Mouse (Mus musculus) megakaryocyte progenitor cell, adult 5-6 weeks (primary cell): ENCODE results near the gene Rasl11b. TPM values are rescaled to one million over a fixed set of nuclear protein-coding genes. Genes with fewer than 3 reads are reported as not detected.

Source experiments
- ATAC-seq: replicated peaks from 2 replicates; pipeline ENCODE4 v1.8.0; 2016; ENCODE audit warnings: mild to moderate bottlenecking, moderate TSS enrichment, inconsistent platforms; ENCODE audit not compliant: poor library complexity
- total RNA-seq, 2 experiments: library from RNA; stranded (forward) in 1 of 2; stranded (reverse) in 1 of 2; fragments of 157-497, 149-512 nt in 1 of 2; fragments of 200-1000 nt in 1 of 2; gene quantifications; 2 replicates each; pipeline versions ENCODE4 v1.2.3 to v1.2.4; 2015 to 2017

Gene Rasl11b
- total RNA-seq (2015) (0.12 and 0.68 TPM in 2 replicates), total RNA-seq (2017) (0.47 and 0.54 TPM in 2 replicates)

- ATAC-seq: peak; percentile 95
Measured at GRCm38 (mm10) chr5:74194841-74195613, at the start of gene Rasl11b. Rasl11b (plus strand) TSS chr5:74195286.

GRCm38 (mm10) chr5:74147631-74148030, 47.5 kb upstream of the Rasl11b start:
- no peak for ATAC-seq

DNA sequence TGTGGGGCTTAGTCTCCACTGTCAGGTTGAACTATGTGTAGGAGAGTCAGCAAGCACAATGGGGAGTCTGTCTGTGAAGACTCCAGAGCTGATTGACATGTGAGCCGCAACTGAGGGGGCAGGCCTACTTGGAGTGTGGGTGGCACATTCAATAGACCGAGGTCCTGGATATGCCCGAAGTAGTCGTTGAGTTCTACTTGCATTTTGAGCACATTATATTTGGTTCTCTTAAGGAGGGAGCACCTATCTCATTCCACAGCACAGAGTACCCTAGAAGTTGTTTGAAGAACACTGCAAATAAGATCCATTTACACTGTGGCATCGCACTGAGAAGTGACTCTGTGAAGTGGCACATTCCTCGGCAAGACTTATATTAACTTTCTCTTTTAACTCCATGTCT, 45.1 kb upstream of the Rasl11b start:
- ATAC-seq: no peak

DNA sequence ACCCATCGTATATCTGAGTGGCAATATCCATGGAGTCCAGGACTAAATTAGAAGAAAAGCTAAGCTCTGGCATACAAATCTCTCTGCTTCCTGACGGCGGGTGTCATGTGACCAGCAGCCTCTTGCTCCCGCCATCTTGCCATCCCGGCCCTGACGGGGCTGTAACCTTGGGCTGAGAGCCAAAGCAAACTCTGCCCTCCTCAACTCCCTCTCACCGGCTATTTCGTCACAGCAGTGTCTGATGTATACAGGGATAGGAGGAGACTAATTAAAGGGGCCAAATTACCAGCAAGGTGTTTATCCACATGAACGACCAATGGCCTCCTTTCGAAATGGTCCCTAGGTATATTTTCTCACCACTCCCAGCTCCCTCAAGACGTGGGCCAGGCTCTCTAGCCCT, 43.3 kb upstream of the Rasl11b start:
- ATAC-seq: no peak

- ATAC-seq: no peak
Measured at GRCm38 (mm10) chr5:74155860-74156351, 39.2 kb upstream of the Rasl11b start.

- ATAC-seq: no peak
Measured at GRCm38 (mm10) chr5:74158929-74159632, 36.0 kb upstream of the Rasl11b start.

DNA sequence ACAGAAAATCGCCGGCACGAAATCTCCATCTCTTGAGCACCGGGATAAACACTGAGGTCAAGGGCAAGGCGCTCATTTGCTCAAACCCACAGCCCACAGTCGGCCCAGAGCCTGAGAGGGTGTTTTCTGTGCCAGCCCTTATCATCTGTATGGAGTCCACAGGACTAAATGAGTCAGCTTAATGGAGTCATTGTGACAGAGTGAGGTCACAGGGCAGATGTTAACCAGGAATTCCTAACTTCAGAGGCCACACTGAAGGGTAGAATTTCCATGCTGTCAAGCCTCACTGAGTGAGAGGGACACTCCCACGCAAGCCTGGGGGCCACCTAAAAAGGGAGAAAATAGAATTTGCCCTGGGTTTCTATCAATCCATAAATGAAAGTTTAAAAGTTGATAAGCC, 35.2 kb upstream of the Rasl11b start:
- 0 out of 2 replicates have a peak, but pooled peaks have one; percentile 33 for ATAC-seq

GRCm38 (mm10) chr5:74160349-74160748, 34.7 kb upstream of the Rasl11b start:
- ATAC-seq: no peak

- ATAC-seq: no peak
Measured at GRCm38 (mm10) chr5:74161297-74161926, 33.7 kb upstream of the Rasl11b start.

DNA sequence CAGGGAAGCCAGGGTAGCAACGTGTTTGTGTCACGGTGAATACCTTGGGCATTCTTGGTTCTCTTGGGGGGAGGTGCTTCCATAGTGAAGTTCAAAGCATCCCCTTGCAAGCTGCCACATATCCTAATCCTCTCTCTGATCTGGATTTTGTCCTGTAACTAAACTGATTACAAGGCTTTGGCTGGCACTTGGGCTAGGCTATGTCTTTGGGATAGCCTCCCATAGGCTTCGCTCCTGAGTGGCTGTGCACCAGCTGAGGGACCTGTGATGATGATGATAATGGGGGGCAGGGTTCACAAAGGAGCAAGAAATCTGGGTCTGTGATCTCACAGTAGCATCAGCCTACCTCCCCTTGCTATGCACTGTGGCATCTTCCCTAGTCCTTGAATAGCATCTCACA, 33.1 kb upstream of the Rasl11b start:
- ATAC-seq: no peak

DNA sequence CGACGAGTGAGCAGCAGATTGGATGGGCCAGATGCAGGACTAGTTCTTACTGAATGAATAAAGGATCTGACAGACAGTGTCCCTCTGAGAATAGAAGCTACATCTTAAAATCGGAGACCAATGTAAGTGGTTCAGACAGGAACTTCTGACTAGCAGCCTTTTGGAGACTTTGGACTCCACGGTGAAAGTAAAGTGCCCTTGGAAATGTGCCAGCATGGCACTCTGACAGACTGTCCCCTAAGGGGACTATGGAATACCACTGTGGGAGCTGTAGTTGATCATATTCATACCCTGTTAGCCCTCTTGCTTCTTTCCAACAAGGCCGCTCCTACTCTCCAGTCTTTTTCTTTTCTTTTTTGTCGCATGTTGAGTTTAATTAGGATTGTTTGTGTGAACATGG, 31.9 kb upstream of the Rasl11b start:
- no peak for ATAC-seq

- peak; percentile 57 for ATAC-seq
Measured at GRCm38 (mm10) chr5:74164547-74164946, 30.5 kb upstream of the Rasl11b start.

DNA sequence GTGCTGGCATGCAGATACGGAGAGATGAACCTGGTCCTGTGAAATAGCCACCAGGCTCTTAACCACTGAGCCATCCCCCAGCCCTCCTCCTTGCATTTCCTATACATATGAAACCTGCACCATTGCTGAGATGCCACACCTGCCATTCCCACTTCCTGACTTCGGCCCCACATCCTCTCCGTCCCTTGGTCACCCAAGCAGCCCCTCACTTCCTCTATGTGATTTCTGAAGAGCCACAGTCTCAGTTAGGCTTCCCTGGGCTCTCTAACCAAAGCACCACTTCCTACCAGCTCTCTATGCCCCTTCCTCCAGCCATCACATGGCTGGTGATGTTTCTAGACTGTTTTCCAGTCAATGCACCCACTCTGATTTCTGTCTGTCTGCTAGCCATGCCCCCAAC, 28.4 kb upstream of the Rasl11b start:
- peak; percentile 67 for ATAC-seq

- no peak for ATAC-seq
Measured at GRCm38 (mm10) chr5:74168085-74168484, 27.0 kb upstream of the Rasl11b start.

DNA sequence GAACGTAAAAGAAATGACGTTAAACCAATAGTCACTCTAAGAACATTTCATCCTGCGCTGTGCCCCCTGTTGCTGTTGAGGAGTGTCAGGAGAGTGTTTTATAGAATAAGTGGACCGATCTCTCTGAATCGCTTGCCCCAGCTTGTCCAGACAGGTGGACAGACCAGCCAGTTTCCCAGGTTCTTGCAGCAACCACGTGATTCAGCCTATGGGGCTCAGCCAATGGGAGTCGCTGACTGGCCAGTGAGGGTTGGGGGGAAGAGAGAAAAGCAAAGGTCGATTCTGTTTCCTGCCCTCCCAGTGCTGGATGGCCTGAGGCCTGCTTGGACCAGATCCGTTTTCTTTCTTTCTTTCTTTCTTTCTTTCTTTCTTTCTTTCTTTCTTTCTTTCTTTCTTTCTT, 23.3 kb upstream of the Rasl11b start:
- ATAC-seq: no peak

GRCm38 (mm10) chr5:74172208-74172607, 22.9 kb upstream of the Rasl11b start:
- ATAC-seq: no peak

- ATAC-seq: no peak
Measured at GRCm38 (mm10) chr5:74173162-74173844, 21.8 kb upstream of the Rasl11b start.

- ATAC-seq: no peak
Measured at GRCm38 (mm10) chr5:74175526-74176270, 19.4 kb upstream of the Rasl11b start.

- no peak for ATAC-seq
Measured at GRCm38 (mm10) chr5:74180216-74180615, 14.9 kb upstream of the Rasl11b start.

- peak; percentile 39; the same call in 1 of the 2 replicates for ATAC-seq
Measured at GRCm38 (mm10) chr5:74183118-74183517, 12.0 kb upstream of the Rasl11b start.
